Mouse (Mus musculus) heart, postnatal 0 days (tissue): ENCODE data around the gene Krt9.

ENCODE experiments used
- CTCF ChIP-seq: IDR thresholded peaks from 2 replicates; pipeline ENCODE4 v1.5.1; 2016; ENCODE audit warnings: antibody characterized with exemption, control low read depth, low read depth
- EP300 ChIP-seq: IDR thresholded peaks from 2 replicates; pipeline ENCODE4 v1.6.1; 2016; ENCODE audit warnings: antibody characterized with exemption, low read depth

DNA sequence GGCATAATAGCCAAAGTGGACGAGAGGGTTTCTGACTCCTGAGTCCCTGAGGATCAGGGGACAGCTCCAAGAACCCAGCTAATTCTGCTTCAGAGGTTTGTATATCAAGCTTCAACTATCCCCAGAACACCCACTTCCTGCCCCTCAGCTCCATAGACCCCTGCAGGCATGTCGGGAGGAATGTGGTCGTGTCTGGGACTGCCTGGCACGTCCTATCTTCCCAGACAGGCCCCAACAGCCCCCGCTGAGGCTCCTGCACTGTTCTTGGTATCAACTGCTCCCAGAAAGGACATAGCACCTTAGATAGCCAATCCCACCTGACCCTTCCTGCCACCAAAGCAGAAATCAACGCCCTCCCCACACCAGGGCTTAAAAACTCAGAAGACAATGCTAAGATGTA, 15.5 kb upstream of the Krt9 start:
- TF ChIP-seq CTCF: no peak
- TF ChIP-seq EP300: no peak
